Mouse (Mus musculus): ENCODE results near the gene Rpl23a.
"Not testable (repeated sequence)": the region's sequence is repeated elsewhere in the genome, so short reads cannot be mapped to it uniquely, and the experiment has no call there.

The Rpl23a gene

GRCm38 (mm10) chr11:78182961-78183844, at the start of gene Rpl23a:
Gene Rpl23a, minus strand, starts transcription at chr11:78183584.
- peak; percentile 86 to 91 for DNase-seq

GRCm38 (mm10) chr11:78231518-78231917, 48.1 kb upstream of the Rpl23a start:
- DNase-seq = no peak

- DNase-seq = no peak
These were observed 40.2 kb upstream of the Rpl23a start for GRCm38 (mm10) chr11:78223586-78223985.

- DNase-seq = no peak
These were observed 32.4 kb upstream of the Rpl23a start for GRCm38 (mm10) chr11:78215709-78216317.

GRCm38 (mm10) chr11:78213086-78213817, 29.9 kb upstream of the Rpl23a start:
- no peak for DNase-seq

- DNase-seq = no peak
These were observed 28.1 kb upstream of the Rpl23a start for GRCm38 (mm10) chr11:78211513-78211912.

- DNase-seq = no peak
These were observed 27.2 kb upstream of the Rpl23a start for GRCm38 (mm10) chr11:78210615-78211014.

GRCm38 (mm10) chr11:78209886-78210285, 26.5 kb upstream of the Rpl23a start:
- no peak for DNase-seq

- DNase-seq = no peak
These were observed 23.8 kb upstream of the Rpl23a start for GRCm38 (mm10) chr11:78207190-78207589.

GRCm38 (mm10) chr11:78205361-78206206, 22.2 kb upstream of the Rpl23a start:
- DNase-seq = no peak

GRCm38 (mm10) chr11:78204287-78204686, 20.9 kb upstream of the Rpl23a start:
- DNase-seq = no peak

- DNase-seq = no peak
These were observed 19.0 kb upstream of the Rpl23a start for GRCm38 (mm10) chr11:78202372-78202771.

- DNase-seq = no peak
These were observed 11.9 kb upstream of the Rpl23a start for GRCm38 (mm10) chr11:78195101-78195863.

- peak; percentile 69 to 85 for DNase-seq
These were observed 11.2 kb upstream of the Rpl23a start for GRCm38 (mm10) chr11:78194411-78195100.

GRCm38 (mm10) chr11:78193113-78193512, 9.7 kb upstream of the Rpl23a start, which contains the start of gene Proca1:
Gene Proca1, plus strand, starts transcription at chr11:78193392.
- DNase-seq = no peak

- peak; percentile 85 to 86 for DNase-seq
These were observed 6.7 kb upstream of the Rpl23a start for GRCm38 (mm10) chr11:78190041-78190440.

GRCm38 (mm10) chr11:78189234-78190040, 6.1 kb upstream of the Rpl23a start:
- DNase-seq = peak; percentile 70 to 79

- DNase-seq = peak; percentile 68 to 70
These were observed 5.2 kb upstream of the Rpl23a start, which contains the start of gene Rab34 for GRCm38 (mm10) chr11:78188331-78189233. Gene Rab34, plus strand, starts transcription at chr11:78188430.

GRCm38 (mm10) chr11:78184702-78185101, 1.3 kb upstream of the Rpl23a start:
- not testable (repeated sequence) for DNase-seq

Measured in kidney, adult 8-10 months (tissue).